Mouse (Mus musculus) adrenal gland, postnatal 14 days (tissue): ENCODE measurements around the gene Drg2. TPM values are rescaled to one million over a fixed set of nuclear protein-coding genes. Genes with fewer than 3 reads are reported as not detected.

Experiments used
- DNase-seq: peaks from one replicate; pipeline ENCODE4 v3.0.0; 2021; ENCODE audit warnings: mixed read lengths
- total RNA-seq: library from RNA; stranded (reverse); gene quantifications from 2 replicates; pipeline ENCODE4 v1.2.3, GENCODE M21; 2021

Drg2 gene
- total RNA-seq, 1 experiment from 2014 or later: 57.3 TPM

- no peak for DNase-seq
These were observed 14.6 kb downstream of the Drg2 start, which contains the start of gene Myo15 for GRCm38 (mm10) chr11:60469039-60469438. Myo15 (plus strand) TSS chr11:60469339.

GRCm38 (mm10) chr11:60470743-60471142, 16.4 kb downstream of the Drg2 start:
- DNase-seq: no peak

DNA sequence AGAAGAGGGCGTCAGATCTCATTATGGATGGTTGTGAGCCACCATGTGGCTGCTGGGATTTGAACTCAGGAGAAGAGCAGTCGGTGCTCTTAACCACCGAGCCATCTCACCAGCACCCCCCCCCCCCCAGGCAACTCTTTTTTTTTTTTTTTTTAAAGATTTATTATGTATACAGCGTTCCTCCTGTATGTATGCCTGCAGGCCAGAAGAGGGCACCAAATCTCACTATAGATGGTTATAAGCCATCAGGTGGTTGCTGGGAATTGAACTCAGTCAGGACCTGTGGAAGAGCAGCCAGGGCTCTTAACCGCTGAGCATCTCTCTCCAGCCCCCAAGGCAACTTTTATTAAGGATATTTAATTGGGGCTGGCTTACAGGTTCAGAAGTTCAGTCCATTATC, 20.1 kb downstream of the Drg2 start:
- no peak for DNase-seq

GRCm38 (mm10) chr11:60475668-60476362, 21.4 kb downstream of the Drg2 start:
- no peak for DNase-seq

GRCm38 (mm10) chr11:60478121-60478520, 23.7 kb downstream of the Drg2 start:
- DNase-seq: peak; percentile 70

DNA sequence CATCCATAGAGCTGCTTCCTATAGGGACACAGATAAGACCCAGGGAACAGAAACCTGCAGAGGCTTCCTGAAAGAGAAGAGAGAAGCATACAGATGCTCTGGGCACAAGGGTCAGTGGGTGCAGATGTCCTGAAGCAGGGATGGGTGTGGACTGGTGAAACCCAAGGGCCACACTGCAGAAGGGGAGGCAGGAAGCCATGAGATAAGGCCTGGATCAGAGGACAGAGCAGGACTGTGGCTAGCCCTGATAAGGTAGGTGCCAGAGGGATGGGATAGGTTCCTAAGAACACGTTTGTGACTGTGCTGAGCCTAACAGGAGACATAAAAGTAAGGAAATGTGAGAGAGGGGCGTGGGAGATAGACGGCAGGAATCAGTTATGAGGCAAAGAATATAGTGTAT, 31.9 kb downstream of the Drg2 start:
- DNase-seq: no peak

DNA sequence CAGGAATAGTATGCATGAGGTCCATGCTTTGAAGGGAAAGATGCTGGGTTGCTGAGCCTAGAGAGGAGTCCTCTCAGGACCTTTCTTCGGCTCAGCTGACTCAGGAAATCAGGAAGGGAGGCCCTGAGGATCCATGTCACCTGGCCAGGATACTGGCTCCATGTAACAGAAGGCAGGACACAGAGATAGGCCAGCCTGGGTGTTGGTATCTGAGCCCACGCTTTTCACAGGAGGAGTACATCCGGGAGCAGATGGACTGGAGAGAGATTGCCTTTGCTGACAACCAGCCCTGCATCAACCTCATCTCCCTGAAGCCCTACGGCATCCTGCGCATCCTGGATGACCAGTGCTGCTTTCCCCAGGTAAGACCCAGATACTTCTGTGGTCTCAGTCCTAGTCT, 38.3 kb downstream of the Drg2 start:
- DNase-seq: no peak

DNA sequence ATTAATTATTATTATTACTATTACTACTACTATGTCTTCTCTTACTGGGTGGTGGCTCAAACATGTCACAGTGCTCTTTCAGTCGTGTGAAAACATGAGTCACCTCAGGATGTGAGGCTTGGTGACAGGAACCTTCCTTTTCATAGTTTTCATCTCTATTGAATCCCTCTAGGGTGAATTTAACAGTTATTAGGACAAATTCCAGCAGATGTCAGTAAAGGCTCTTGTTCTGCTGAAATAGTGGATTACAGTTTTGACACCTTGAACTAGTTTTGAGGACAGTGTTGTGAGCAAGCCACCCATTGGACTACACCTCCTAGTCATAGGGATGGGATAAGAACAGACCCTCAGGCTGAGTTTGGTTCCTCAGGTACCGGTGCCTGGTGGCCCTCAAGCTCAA, 41.3 kb downstream of the Drg2 start:
- DNase-seq: no peak

DNA sequence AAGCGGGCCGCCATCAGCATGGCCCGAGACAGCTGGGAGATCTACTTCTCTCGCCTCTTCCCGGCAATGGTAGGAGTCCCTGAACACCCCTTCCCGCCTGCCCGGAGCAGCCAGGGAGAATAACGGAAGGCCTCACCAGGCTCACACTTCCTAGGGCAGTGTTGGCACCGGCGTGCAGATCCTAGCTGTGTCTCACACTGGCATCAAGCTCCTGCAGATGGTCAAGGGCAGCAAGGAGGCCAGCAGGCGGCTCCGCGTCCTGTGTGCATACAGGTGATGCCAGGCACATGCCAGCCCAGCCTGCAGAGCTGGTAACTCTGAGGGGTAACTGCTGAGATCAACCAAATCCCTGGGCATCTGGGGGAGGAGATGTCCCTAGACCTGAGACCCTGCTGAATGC, 52.9 kb downstream of the Drg2 start:
- no peak for DNase-seq

- DNase-seq: no peak
These were observed 54.6 kb downstream of the Drg2 start for GRCm38 (mm10) chr11:60508950-60509349.

- peak; percentile 37 for DNase-seq
These were observed 55.1 kb downstream of the Drg2 start for GRCm38 (mm10) chr11:60509500-60509899.

DNA sequence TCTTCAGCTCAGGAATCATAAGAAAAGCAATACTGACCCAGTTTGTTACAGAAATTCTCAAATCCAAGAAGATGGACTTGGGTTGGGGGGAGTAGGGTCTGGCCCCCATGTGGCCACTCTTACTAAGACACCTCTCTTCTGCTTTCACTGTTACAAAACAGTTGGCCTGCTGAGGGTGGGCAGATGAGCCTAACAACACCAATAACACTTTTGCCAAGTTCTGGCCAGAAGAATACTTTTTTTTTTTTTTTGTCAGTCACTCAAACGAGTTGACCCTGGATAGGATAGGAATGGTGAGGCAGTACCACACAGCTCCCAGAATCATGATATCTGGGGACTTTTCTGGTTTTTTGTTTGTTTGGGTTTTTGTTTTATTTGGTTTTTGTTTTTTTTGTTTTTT, 57.5 kb downstream of the Drg2 start:
- no peak for DNase-seq

DNA sequence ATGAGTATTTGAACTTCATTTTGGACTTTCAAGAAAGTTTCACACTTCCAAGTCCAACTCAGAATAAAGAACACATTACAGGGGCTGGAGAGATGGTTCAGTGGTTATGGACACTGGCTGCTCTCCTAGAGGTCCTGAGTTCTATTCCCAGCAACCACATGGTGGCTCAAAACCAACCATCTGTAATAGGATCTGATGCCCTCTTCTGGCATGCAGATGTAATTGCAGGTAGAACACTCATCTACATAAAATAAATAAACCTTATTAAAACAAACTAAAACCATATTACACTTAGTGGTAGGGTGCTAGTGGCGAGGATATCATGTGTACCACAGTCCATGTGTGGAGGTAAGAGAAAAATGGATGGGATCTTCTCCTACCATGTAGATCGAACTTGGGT, 58.1 kb downstream of the Drg2 start:
- DNase-seq: no peak

DNA sequence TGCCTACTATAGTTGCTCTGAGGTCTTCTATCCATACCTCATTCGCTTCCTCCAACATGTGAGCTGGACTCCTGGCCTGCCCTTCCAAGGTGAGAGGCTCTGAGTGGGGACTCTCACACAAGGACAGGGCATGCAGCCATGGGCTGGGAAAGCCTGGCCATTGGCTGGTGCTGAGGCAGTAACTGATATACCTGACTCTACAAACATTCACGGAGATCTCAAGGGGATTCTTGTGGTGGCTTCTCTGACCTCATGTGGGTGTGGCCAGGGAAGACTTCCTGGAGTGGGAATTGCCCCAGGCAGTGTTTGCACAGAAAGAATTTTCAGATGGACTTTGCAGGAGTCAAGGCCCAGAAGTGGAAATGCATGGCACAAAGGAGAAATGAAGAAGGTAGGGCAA, 60.5 kb downstream of the Drg2 start:
- DNase-seq: no peak

GRCm38 (mm10) chr11:60518305-60518704, 63.9 kb downstream of the Drg2 start:
- peak; percentile 26 for DNase-seq

Other genes with a start within 250 kb of the Drg2 start
- 102 and 130 TPM in 2 replicates for gene Srebf1, start 232.0 kb upstream of the Drg2 start, total RNA-seq
- 55.9 and 65.0 TPM in 2 replicates for gene Tom1l2, start 101.7 kb upstream of the Drg2 start, total RNA-seq
- 1.6 TPM in 2 replicates for gene Drc3, start 101.3 kb upstream of the Drg2 start, total RNA-seq
- gene Gid4, start 37.4 kb upstream of the Drg2 start, total RNA-seq: 53.9 and 56.5 TPM in 2 replicates
- 103 and 111 TPM in 2 replicates for gene Atpaf2, start 36.1 kb upstream of the Drg2 start, total RNA-seq
- gene Myo15, start 14.7 kb downstream of the Drg2 start, total RNA-seq: 0.30 and 0.70 TPM in 2 replicates
- 79.2 and 81.5 TPM in 2 replicates for gene Alkbh5, start 81.8 kb downstream of the Drg2 start, total RNA-seq
- gene Llgl1, start 245.1 kb downstream of the Drg2 start, total RNA-seq: 23.7 and 28.8 TPM in 2 replicates